Mouse (Mus musculus) cerebellum, adult 9-10 months (tissue): ENCODE measurements at regions not wholly inside any gene's neighbourhood (a gene's known extent, or its start where the extent isn't known, plus 50 kb on each side); places are given as distances from the start of the nearest gene placed in this dataset.

Experiments used
- DNase-seq: peaks from one replicate; pipeline ENCODE4 v3.0.0; 2022

DNA sequence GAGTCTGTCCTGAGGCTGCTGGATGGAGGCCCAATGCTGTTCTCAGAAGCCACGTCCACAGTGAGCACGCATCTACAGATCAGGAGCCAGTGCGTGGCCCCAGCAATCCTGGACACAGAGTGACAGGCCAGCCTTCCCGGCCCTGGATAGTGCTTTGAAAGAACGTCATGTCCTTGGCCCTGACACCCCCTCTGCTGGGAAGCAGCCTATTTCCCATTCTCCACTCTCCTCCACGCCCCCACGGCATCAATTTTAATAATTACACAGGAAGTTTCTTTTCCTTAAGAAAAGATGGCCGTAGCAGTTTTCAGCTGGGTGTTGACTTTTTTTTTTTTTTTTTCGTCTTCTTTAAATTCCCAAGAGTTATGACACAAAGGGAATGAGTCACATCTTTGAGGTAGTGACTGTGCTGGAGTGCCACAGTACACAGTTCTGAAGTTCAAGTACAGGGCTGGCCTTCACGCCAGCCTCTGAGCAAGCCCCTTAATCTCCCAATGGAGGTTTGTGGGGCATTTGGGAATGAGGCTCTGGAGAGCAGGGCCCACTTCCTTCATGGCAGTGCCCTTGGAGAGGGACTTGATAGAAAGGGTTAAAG is 1280.1 kb upstream of the A1bg start:
- DNase-seq: no peak

DNA sequence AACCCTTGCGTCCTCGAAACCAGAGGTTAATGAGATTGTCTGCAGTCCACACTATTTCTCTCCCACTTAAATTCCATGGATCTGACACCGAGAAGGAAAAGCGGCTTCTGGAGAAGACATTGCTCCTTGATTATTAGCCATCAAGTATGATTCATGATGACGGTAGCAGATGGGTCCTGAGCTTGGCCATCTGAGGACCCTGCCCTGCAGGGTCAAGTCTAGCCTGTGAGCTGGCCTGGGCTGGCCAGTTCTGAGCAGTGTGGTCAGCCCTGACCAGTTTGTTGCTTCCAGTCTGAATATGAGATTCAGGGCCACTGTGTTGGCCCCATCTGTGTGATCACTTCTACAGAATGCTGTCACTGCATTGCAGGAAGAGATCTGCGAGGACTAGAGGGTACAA is 1275.9 kb upstream of the A1bg start:
- DNase-seq: no peak

DNA sequence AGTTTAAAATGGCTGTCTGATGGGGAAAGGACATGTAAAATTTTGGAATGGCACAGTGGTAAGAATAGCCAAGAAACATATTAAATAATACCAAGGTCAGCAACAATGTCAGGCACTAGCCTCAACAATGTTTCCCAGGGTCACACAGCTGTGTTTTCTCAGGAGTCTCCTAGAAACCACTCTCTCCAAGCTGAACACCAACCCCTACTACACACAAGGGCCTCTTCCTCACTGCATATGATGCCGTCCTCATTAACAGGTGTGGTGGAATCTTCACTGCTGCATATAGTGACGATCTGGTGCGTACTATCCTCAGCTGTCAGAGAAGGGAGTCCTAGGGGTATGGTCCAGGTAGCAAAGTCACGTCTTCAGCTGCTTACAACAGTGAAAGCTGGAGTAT is 1275.4 kb upstream of the A1bg start:
- DNase-seq: no peak

DNA sequence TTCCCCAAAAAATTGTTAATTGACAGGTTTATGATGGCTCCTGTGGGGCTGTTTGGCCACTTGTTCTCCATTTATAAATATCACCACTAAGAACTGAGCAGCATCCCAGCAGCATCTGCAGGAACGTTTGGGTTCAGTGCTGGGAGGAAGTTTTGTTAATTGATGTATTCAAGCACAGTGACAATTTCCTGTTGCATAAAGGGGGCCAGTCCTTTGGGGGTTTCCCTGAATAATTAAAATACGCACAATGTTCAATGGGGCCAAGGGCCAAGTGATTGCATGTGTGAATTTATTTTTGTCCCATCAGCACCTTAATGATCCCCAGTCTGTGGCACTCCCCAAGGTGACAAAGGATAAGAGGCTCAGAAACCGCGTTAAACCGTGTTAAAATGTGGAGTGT is 1272.6 kb upstream of the A1bg start:
- DNase-seq: no peak

DNA sequence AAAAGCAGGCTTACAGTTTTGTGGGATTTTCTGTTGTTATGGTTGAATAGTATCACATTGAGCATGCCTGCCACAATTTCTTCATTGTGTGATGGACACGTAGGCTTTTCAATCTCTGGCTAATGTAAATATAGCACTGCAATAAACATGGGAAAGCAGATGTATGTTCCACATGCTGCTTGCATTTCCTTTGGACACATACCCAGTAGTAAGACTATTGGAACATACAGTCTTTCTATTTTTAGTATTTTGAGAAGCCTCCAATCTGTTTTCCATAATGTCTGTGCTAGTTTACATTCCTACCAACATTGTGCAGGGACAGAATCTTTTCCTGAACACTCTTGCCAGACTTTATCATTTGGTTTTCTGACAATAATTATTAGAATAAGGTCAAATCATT is 1269.9 kb upstream of the A1bg start:
- no peak for DNase-seq

DNA sequence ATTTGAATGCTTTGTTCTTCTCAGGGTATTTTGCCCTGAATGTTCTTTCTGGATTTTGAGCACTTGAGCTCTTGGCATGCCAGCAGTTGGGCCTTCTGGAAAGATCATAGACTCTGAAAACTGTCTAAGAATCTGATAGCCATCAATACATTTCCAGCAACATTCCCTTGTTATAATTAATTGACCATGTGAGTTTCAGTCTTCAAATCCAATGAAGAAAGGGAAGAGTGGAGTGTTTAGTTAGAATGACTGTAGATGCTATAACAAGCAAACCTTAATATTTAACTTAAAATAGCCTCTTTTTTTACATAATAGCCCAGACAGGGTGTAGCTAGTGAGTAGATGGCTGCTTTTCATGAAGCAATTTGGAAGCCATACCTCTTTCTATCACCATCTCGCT is 1268.8 kb upstream of the A1bg start:
- no peak for DNase-seq

DNA sequence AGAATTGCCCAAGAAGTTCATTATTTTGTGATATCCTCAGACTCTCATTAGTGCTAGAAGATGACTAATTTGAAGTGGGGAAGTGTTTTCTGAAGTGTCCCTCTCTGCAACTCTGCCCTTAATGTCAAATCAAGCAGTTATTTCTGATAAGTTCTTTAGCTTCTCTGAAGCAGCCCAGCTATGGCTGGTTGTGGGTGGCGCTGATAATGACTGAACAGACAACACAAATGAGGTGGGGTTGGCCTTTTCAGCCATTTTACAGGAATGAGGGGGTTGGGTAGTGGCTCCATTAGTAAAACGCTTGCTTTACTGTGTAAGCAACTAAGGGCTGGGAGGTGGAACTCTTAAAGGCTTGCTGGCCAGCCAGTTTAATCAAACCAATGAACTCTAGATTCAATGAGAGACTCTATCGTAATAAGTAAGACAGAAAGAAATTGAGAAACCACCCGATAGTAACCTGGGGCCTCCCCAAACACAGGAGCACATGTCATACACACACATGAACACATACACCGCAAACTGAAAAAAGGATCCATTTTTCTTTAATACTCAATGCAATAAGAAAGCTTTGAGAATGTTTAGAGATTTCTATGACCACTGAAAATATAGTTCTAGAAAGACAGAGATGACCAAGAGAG is 1268.3 kb upstream of the A1bg start:
- DNase-seq: no peak

DNA sequence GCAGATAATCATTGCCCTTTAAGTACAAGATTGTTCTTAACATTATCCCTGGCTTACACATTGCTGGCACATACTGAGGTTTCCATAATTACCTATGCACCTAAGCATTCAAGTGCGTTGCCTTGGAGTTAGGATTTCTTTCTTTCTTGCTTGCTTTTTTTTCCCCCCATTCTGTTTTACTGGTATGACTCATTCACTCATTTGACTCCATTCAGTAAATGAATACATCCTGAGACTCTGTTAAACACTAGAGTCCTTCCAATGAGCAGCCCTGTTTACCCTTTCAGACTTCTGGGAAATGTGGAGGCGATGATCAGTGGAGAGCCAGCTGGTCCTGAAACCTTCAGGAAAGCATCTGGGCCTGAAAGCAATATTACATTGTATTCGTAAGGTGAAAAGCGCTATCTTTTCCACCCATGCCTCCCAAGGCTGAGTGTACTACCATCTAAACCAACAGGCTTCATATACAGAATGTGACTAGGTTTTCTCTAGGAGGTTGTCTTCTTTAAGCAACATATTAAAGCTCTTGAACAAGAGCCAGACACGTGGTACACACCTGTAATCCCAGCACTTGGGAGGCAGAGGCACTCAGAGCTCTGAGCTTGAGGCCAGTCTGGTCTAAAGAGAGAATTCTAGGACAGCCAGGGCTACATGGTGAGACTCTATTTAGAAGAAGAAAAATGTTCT is 1267.6 kb upstream of the A1bg start:
- no peak for DNase-seq

DNA sequence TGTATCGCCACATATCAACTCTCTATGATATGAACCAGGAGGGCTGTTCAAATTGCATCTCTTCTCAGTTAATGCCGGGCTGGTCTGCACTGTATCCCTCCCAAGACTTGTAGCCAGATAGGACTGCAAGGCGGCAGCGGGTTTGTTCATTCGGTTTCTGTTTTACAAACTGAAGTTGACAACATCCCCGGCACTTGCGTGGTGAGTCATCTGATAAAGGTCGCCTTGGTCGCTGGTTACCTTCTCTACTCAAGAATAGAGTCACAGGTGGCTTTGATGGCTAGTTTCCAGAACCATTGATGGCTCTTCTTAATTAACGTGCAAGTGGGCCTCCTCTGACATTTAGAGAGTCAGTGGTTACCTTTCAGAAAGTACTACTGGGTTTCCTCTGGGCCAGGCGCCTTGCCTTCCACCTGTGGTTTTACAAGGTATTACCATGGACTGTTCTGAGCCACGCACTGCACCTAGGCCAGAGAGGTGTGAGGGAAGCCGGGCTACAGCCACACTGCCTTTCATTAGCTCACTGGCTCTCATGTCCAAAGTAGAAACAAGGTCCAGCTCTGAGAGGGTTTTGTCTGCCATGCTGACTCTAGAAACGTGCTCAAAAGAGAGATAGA is 1266.9 kb upstream of the A1bg start:
- no peak for DNase-seq

DNA sequence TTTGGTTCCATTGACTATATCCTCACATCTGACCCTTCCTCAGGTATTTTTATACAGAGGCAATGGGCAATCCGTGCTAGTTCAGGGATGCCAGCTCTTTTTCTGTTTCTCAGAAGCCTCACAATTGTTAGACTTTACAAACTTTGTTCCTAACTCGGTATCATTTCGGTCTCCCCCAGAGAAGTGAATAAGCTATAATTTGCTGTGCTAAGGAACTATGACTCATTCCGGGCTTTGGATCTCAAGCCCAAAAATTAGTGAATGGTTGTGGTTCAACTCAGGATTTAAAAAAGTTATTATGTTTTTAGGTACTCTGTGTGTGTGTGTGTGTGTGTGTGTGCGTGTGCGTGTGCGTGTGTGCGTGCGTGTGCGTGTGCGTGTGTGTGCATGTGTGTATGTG is 1263.7 kb upstream of the A1bg start:
- no peak for DNase-seq

DNA sequence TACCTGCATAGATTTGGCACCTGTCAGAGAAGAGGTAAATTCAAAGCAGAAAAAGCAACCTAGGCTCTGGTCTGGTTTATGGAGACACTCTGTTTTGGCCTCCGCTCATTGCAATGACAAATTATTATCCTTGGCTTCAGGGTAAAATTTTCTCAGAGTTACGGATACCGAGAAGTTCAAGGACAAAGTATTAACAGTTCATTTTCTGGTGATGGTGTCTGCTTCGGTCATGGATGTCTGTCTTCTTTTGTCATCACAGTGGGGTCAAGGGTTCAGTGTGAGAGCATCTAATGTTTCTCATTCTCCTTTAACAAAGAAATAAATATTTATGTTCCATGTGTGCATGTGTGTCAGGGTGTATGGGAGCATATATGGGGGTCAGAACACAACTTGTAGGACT is 1261.0 kb upstream of the A1bg start:
- DNase-seq: no peak

DNA sequence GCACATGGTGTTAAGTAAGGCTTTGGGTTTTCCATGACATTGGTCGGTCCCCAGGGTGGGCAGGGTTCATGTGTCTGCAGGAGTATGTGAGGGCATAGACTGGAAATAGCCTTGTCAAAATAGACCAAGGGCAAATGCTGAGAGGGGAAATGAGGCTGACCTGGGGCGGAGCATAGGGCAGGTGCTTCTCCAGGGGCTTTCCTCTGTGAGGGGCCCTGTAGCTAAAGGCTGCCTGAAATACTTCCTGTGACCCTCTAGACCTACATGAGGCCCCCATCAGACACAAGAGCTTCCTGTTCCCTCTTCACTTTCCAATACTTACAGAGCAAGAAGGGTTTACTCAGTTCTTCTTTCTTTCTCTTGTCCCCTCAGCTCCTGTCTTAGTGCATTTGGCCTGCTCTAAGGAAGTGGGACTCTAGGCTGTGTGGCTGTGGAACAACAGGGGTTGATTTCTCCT is 1258.7 kb upstream of the A1bg start:
- DNase-seq: no peak

DNA sequence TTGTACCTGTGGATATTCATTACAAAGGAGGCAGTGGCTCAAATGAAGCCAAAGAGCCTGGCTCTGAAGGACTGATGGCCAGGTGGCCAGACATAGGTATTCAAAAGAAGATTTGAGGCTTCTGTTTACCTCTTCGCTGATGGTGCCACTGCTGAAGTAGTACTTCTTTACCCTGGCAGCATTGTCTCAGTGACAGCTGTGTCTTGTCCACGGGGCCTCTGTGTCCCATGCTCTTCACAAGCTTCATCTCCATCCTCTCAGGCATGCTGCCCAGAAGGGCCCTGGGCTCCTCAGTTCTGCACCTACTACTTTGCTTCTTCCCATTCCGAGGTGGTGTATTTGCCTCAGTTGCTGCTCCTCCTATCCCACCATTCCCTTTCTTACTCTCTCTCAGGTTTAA is 1257.9 kb upstream of the A1bg start:
- DNase-seq: no peak

DNA sequence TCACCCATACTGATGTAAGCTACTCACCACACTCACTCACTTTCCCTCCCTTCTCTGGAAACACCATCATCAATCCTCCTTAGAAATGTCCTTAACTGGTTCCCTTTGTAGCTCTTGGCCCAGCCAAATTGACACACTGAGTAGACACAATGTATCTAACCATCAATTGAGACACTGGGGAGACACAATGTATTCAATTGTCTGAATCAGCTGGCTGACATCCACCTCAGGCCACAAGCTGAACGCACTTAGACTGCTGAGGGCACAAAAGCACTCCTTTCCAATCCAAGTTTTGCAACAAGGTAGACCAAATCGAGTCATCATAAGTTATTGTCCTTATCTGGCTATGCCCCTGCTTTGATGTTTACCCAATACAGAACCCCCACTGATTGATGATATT is 1257.0 kb upstream of the A1bg start:
- DNase-seq: no peak

DNA sequence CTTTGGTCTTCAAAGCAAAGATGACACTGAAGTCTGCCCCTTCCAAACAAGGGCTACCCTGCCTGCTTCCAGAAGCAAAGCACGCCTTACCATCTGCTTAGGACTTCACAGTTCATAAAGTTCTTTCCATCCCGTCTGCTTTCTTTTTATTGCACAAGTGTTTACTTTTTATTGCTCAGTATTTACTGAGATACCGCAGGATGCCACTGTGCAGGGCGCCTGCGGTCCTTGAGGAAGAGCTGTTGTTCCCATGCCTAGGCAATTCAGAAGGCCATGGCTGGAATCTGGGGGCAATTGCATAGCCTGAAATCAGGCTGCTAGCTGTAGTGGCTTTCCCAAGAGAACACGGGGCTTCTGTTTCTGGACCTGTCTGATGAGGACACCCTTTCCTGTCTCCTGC is 1255.8 kb upstream of the A1bg start:
- no peak for DNase-seq

DNA sequence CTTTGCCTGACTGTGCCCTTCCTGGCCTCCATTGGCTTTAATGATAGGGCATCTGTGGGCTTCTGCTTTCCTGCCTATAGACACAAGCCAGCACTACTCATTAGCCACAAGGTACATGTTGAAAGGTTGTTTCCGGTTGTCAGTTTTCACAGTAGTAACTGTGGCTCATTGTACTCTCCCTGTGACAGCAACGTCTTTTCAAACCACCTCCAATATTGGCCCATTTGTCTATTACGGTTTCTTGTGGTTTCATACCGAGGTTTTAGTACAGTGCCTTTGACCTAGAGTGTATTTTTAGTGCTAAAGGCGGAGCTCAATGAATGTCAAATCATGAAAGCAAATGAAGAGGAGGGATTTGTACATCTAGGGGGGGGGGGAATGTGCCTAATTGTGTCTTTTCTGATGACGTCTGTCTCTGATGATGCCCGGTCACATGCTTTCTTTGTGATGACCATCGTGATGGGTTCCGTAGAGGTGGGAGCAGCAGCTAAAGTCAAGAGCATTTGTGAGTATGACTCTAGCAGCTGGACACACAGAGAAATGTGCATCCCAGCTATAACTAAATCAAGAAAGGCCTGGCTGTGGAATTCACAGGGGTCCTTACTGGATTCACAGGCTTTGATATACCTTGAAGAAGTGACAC is 1255.1 kb upstream of the A1bg start:
- DNase-seq: no peak

DNA sequence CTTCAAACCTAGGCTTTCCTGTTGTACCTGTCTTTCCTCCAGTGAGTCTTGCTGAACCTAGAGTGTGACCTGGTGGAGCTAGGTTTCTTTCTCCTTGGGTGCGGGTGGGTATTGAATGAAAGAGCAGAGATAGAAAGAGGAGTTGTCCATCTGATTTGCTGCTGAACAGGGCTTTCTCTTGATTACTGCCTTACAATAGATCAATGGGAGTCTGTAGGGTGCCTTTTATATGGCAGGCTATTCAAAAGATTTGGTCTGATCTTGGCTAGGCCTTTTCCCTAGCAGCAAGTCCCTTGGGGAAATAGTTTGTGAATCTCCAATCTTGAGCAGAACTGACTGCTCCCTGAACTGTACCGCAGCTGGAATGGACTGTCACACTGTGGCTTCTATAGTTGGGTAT is 1253.3 kb upstream of the A1bg start:
- no peak for DNase-seq

DNA sequence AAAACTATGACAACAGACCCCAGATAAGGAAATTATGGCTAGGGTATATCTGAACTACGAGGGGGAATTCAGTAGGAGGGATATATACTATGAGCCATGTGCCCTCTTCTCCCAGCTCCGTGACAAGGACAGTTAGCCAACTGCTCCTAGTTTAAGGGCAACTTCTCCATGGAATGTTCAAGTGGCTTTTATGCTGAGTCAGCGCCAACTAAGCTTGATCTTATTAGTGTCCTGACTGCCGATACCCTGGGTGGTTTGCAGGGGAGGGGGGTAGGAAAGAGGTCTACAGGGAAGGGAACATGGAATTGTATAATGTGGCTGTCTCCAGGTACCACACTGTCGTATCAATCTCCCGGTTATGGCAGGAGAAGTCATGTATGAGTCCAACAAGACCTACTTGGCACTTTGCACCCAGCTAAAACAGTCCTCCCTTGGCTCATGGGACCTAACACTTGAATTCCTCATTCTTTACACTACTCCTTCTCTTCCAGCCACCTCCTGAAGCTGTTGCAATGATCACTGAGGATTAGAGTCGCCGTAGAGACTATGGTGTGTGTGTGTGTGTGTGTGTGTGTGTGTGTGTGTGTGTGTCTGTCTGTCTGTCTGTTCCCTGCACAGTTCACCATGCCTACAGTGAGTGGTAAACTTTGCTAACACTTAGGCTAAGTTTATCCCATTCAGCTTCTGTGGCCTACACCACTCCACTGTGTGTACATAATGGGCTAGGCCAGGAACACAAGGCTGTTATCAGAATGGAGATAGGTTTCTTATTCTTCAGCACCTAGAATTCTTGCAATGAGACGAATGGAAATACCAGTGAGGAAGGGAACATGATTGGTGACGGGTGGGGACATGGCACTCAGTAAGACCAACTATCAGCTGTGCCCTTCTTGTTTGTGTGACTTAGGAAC is 1251.1 kb upstream of the A1bg start:
- no peak for DNase-seq

DNA sequence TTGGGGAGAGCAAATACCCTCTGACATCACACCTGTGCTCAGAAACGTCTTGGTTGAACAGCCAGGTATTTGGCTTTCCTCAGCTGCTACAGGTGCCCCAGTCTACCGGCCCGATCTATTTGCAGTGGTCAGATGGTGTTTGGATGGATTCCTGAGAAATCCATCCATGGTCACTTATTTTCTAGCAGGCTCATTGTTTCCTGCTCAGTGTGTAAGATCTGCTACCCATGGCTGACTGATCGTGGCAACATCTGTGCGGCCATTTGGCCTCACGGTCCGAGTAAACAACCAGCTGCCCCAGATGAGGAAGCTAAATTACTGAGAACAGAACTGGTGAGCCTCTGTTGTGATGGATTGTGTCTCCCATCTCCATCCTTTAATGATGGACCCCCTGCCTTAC is 1248.8 kb upstream of the A1bg start:
- no peak for DNase-seq

DNA sequence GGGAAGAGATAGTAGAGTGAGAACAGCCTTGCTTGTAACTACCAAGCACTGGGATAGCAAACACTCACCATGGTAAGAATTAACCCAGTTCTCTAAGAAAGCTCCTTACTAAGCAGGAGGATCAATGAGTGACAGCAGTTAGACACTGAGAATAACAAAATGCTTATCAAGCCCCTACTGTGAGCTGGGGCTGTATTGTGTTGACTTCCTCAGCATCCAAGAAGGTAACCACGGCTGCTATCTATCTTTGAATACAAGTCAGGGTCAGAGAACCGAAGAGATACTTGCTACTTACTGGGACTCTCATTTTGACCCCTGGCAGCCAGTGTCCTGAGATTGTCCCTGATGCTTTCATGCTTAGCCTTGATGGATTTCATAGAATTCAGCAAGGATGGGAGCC is 1248.4 kb upstream of the A1bg start:
- DNase-seq: no peak

DNA sequence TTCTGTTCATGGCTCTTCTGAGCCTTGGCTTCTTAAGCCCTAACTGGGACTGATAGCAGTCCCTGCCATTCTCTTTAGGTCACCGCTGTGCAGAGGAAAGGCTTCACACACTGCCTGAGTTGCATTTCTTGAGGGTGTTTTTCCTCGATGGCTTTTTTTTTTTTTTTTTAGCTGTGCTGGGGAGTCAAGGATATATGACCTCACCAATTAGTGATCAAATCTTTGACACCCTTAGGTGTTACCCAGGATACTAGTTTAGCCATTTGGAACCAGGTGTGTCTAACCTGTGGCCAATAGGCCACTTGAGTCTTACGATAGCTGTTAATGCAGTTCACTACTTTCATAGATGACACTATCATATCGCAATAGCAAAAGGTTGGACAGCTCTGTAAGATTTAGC is 1247.5 kb upstream of the A1bg start:
- DNase-seq: no peak

DNA sequence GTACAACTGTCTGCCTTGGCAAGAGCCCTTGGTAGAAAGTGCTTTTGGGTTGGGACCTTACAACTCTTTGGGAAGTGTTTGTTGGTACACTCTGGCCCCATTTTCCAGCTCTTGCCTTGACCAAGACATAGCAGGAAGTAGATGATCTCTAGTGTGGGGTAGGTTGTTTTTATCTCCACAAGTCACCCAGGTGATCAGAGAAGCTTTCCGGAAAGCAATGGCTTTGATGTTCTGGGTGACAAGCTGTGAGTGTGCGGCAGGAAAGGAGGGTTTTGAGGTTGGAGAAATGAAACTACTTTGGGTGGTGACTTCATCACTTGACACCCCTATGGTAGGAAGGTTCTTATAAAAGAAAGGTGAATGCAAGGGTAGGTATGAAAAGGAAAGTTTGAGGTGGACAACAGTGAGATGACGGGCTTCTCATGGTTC is 1246.8 kb upstream of the A1bg start:
- no peak for DNase-seq
